Mouse (Mus musculus): ENCODE results near the gene Ulk2.

DNA sequence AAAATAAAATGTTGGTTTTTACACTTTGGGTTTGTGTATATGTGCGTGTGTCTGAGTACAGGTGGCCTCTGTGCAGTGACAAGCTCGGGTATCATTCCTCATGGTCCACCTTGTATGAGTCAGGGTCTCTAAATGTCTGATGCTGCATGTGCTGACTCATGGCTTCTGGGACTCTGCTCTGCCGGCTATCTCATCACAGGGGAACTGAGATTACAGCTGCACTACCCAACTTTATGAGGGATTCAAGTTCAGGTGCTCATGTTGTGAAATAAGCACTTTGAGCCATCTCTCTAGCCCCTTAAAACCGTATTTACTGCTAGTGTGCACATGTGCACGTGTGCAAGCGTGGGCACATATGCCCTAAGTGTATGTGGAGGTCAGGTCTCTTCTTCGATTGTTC lies 122.2 kb downstream of the Ulk2 start:
- TF ChIP-seq EP300 (IDR thresholded peaks at IDR 0.05; ENCODE audit: low read length) = no peak
- TF ChIP-seq CHD2 (IDR thresholded peaks at IDR 0.05; ENCODE audit: low read length) = no peak
- no peak for TF ChIP-seq CTCF (conservative IDR thresholded peaks at IDR 0.05 in 1 of 2, IDR thresholded peaks at IDR 0.05 in 1 of 2; ENCODE audit: low read depth in 2 of 2, low read length in 2 of 2)
- no peak for TF ChIP-seq ELF1 (IDR thresholded peaks at IDR 0.05; ENCODE audit: low read depth, low read length)
- TF ChIP-seq ZNF384 (IDR thresholded peaks at IDR 0.05; ENCODE audit: low read depth, low read length) = no peak
- TF ChIP-seq ZKSCAN1 (IDR thresholded peaks at IDR 0.05; ENCODE audit: borderline replicate concordance, low read depth, low read length) = no peak
- no peak for TF ChIP-seq NELFE (IDR thresholded peaks at IDR 0.05; ENCODE audit: low read depth, low read length)
- no peak for TF ChIP-seq POLR2A (IDR thresholded peaks at IDR 0.05; ENCODE audit: low read depth, low read length)
- no peak for TF ChIP-seq ZC3H11A (IDR thresholded peaks at IDR 0.05; ENCODE audit: low read depth, low read length)
- TF ChIP-seq MAZ (IDR thresholded peaks at IDR 0.05; ENCODE audit: low read depth, low read length) = no peak
- no peak for TF ChIP-seq JUND (conservative IDR thresholded peaks at IDR 0.05; ENCODE audit: low read depth, low read length)
- no peak for TF ChIP-seq SMC3 (IDR thresholded peaks at IDR 0.05; ENCODE audit: low read depth, low read length)
